Mouse (Mus musculus) right cerebral cortex, postnatal 4 days (tissue): ENCODE measurements at regions not wholly inside any gene's neighbourhood (a gene's known extent, or its start where the extent isn't known, plus 50 kb on each side); places are given as distances from the start of the nearest gene placed in this dataset.

Experiments used
- DNase-seq: peaks from one replicate; pipeline ENCODE4 v3.0.0-alpha.2; 2022

GRCm38 (mm10) chr1:136788979-136789513 lies 164.3 kb downstream of the Zfp281 start:
- no peak for DNase-seq

DNA sequence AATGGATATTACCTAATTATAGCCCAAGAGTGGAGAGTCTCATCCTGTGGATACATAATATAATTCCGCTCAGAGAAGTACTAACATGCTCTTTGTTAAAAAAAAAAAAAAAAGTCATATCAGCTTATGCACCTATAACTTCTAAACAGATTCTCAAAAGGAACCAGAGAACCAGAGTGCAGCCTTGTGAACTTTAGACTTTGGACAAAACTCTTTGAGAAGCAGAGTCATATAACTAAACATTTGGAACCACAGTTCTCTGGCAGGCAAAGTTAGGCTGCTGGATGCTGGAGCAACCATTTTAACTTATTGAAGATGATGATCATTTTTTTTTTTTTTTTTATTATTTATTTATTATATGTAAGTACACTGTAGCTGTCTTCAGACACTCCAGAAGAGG lies 166.9 kb downstream of the Zfp281 start:
- no peak for DNase-seq
